Mouse (Mus musculus): ENCODE data around the gene Igf1r. TPM values are rescaled to one million over a fixed set of nuclear protein-coding genes. Genes with fewer than 3 reads are reported as not detected.
"Not testable (repeated sequence)": the region's sequence is repeated elsewhere in the genome, so short reads cannot be mapped to it uniquely, and the experiment has no call there.

Igf1r gene
- polyA plus RNA-seq, 1 experiment from 2014 or later = 9.5 TPM

- H3K27ac ChIP-seq (ENCODE audit: low read length) = no peak overlapping the region
- no peaks in the 10 kb centered on the region for H3K36me3 ChIP-seq (ENCODE audit: control insufficient read depth, insufficient read depth, low read length)
- no peak overlapping the region for H3K4me2 ChIP-seq (ENCODE audit: low read depth, low read length)
- no peaks in the 10 kb centered on the region for H3K4me1 ChIP-seq (ENCODE audit: control insufficient read depth, insufficient read depth, low read length)
- WGBS = 82% methylated on average over 22 of the region's 22 CpGs
- no peak overlapping the region for H3K4me3 ChIP-seq (ENCODE audit: low read length)
- no peaks in the 10 kb centered on the region for H3K27me3 ChIP-seq (replicated peaks; ENCODE audit: control insufficient read depth, insufficient read depth, low read length)
- H3K9me3 ChIP-seq (ENCODE audit: control insufficient read depth, low read length) = no peaks in the 10 kb centered on the region
- no peak overlapping the region for H3K9ac ChIP-seq (ENCODE audit: low read depth, low read length)
- ATAC-seq = no peak
Observed at GRCm38 (mm10) chr7:68282304-68283132, 329.9 kb downstream of the Igf1r start.

GRCm38 (mm10) chr7:68283133-68283520, 330.5 kb downstream of the Igf1r start:
- not testable (repeated sequence) for H3K36me3 ChIP-seq (ENCODE audit: control insufficient read depth, insufficient read depth, low read length); H3K4me3 ChIP-seq (ENCODE audit: low read length); H3K9ac ChIP-seq (ENCODE audit: low read depth, low read length); H3K4me1 ChIP-seq (ENCODE audit: control insufficient read depth, insufficient read depth, low read length); H3K4me2 ChIP-seq (ENCODE audit: low read depth, low read length); H3K27ac ChIP-seq (ENCODE audit: low read length); H3K27me3 ChIP-seq (replicated peaks; ENCODE audit: control insufficient read depth, insufficient read depth, low read length); H3K9me3 ChIP-seq (ENCODE audit: control insufficient read depth, low read length); ATAC-seq
- 78% methylated on average over 4 of the region's 4 CpGs for WGBS

Other genes starting within 250 kb of the Igf1r start
- 4.5 and 6.0 TPM in 2 replicates for gene Synm, start 193.1 kb upstream of the Igf1r start, polyA plus RNA-seq (2015; fragmentation: Nextera tagmentation; extraction: Ambion mirVana)